Mouse (Mus musculus): ENCODE results near the gene Tmem131. TPM values are rescaled to one million over a fixed set of nuclear protein-coding genes. Genes with fewer than 3 reads are reported as not detected.
A peak's percentile ranks its signal among the peaks of the same experiment; 100 is the strongest.

Tmem131 gene
- polyA plus RNA-seq, 1 experiment, result 20.5 TPM

DNA sequence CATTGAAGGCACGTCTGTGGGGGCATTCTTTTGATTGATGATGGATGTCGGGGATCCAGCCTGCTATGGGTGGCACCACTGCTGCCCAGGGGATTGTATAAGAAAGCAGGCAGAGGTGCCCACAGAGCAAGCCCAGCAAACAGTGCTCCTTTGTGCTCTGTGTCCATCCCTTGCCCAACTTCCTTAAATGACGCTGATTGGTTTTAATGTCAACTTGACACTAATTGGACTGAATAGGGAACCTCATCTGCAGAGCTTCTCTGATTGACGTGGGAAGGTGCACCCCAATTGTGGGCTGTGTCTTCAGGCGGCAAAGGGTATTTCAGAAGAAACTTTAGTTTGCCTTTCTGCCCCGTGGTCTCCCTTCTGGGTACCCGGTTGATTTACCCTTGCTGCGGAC, 154.1 kb downstream of the Tmem131 start:
- 73% methylated on average over 8 of the region's 8 CpGs for WGBS
- Histone ChIP-seq H3K4me1 (ENCODE audit: control insufficient read depth, insufficient read depth, low read length) (peaks cover 2% of the 10 kb centered on the region; the same call in 1 of the 2 replicates), H3K4me3 (replicated peaks; ENCODE audit: extremely low read depth, low read depth, low read length) (no peak overlapping the region)
- no peak for DNase-seq
- TF ChIP-seq CTCF (IDR thresholded peaks at IDR 0.05; ENCODE audit: insufficient read depth, low read length), result no peak
- TF ChIP-seq POLR2A (IDR thresholded peaks at IDR 0.05; ENCODE audit: borderline replicate concordance, extremely low read depth, low read depth, low read length), result no peak

DNA sequence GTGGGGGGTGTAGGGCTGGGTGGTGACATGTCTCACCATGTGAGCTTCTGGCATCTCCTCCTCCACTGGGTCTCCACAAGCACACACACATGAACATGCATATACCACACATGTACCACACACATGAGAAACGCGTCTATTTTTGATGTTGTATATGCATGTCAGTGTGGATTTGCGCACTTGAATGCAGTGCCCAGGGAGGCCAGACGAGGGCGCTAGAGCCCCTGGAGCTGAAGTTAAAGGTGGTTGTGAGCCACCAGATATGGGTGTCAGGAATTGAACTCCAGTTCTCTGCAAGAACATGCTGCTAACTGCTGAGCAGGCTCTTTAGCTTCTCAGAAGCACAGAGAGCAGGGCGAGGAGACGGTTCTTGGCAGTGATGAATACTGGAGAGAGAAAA, 157.1 kb downstream of the Tmem131 start:
- H3K4me3 ChIP-seq (replicated peaks; ENCODE audit: extremely low read depth, low read depth, low read length), result no peak overlapping the region
- TF ChIP-seq CTCF (IDR thresholded peaks at IDR 0.05; ENCODE audit: insufficient read depth, low read length) (peak; percentile 13; the same call in 1 of the 2 replicates), POLR2A (IDR thresholded peaks at IDR 0.05; ENCODE audit: borderline replicate concordance, extremely low read depth, low read depth, low read length) (no peak)
- 94% methylated on average over 7 of the region's 7 CpGs for WGBS
- DNase-seq, result no peak
- peaks cover 2% of the 10 kb centered on the region; the same call in 1 of the 2 replicates for H3K4me1 ChIP-seq (ENCODE audit: control insufficient read depth, insufficient read depth, low read length)

DNA sequence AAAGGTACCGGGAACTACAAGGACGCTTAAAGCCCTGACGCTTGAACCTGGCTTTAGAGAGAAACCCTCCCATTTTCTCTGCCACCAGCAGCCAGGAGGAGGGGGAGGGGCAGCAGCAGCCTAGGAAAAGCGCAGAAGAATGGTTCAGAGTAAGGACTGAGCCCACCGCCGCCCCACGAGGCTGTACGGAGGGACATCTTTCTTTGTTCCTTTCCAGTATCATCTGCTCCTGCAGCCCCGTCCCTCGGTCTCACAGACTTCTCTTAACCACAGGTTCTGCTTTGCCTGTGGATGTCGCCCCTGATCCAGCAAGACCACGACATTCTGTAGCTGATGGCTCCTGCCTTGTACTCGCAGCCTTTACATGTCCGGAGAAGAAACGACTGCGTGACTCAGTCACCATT, 158.2 kb downstream of the Tmem131 start:
- no peak for DNase-seq
- Histone ChIP-seq H3K4me3 (replicated peaks; ENCODE audit: extremely low read depth, low read depth, low read length) (peak overlapping the region; percentile 19), H3K4me1 (ENCODE audit: control insufficient read depth, insufficient read depth, low read length) (peaks cover 2% of the 10 kb centered on the region; the same call in 1 of the 2 replicates)
- WGBS, result 4% methylated on average over 16 of the region's 16 CpGs
- TF ChIP-seq POLR2A (IDR thresholded peaks at IDR 0.05; ENCODE audit: borderline replicate concordance, extremely low read depth, low read depth, low read length) (no peak), CTCF (IDR thresholded peaks at IDR 0.05; ENCODE audit: insufficient read depth, low read length) (no peak)

DNA sequence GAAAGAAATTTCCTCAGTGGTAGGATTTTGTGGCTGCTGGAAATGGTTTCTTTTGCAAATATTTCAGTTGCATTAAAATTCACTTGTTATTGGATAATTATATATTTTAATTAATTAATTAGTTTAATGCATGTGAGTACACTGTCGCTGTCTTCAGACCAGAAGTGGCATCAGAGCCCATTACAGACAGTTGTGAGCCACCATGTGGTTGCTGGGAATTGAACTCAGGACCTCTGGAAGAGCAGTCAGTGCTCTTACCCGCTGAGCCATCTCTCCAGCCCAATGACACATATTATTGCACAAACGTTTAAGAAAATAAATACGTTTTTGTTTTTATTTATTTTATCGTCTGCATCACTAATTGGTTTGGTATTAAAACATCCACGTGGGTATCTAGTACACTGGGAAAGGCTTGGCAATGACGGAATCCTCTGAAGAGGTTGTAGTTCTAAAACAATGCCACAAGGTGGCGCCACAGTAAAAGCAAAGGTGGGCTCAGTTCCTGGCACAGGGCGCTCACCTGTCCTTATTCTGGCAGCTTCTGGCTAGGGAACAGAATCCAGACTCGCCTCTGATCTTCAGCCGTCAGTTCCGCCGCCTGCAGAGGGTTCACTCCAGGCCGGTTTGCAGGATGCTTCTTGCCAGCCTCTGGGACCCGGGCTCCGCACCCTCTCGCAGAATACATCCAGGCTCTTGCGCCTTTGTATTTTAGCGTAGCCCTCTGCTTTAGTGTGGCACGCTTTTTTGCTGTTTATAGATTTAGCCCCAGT, 158.9 kb downstream of the Tmem131 start:
- peak; percentile 72 for DNase-seq
- TF ChIP-seq CTCF (IDR thresholded peaks at IDR 0.05; ENCODE audit: insufficient read depth, low read length) (peak; percentile 74), POLR2A (IDR thresholded peaks at IDR 0.05; ENCODE audit: borderline replicate concordance, extremely low read depth, low read depth, low read length) (no peak)
- H3K4me1 ChIP-seq (ENCODE audit: control insufficient read depth, insufficient read depth, low read length), result peaks cover 2% of the 10 kb centered on the region; the same call in 1 of the 2 replicates
- H3K4me3 ChIP-seq (replicated peaks; ENCODE audit: extremely low read depth, low read depth, low read length), result peak overlapping the region; percentile 19
- WGBS, result 4% methylated on average over 20 of the region's 20 CpGs

DNA sequence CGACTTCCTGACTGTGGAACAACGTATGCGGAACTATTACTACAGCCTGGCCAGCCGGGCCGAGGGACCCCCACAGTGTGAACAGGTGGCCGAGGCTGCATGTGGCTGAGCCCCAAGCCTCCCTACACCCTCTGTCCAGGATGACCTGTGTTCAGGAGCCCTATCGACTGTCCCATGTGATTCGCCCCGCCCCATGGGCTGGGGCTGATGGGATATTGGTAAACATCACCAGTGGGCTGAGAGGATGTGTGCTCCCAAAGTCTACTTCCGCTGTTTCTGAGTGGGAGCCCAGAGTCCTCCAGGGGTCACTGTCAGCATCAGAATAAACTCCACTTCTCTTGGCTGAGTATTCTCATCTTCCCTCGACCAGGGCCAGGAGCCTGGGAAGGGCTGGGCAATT, 161.0 kb downstream of the Tmem131 start:
- TF ChIP-seq POLR2A (IDR thresholded peaks at IDR 0.05; ENCODE audit: borderline replicate concordance, extremely low read depth, low read depth, low read length), result no peak
- TF ChIP-seq CTCF (IDR thresholded peaks at IDR 0.05; ENCODE audit: insufficient read depth, low read length), result no peak
- Histone ChIP-seq H3K4me3 (replicated peaks; ENCODE audit: extremely low read depth, low read depth, low read length) (no peak overlapping the region), H3K4me1 (ENCODE audit: control insufficient read depth, insufficient read depth, low read length) (peaks cover 2% of the 10 kb centered on the region; the same call in 1 of the 2 replicates)
- DNase-seq, result no peak
- WGBS, result 70% methylated on average over 11 of the region's 11 CpGs

DNA sequence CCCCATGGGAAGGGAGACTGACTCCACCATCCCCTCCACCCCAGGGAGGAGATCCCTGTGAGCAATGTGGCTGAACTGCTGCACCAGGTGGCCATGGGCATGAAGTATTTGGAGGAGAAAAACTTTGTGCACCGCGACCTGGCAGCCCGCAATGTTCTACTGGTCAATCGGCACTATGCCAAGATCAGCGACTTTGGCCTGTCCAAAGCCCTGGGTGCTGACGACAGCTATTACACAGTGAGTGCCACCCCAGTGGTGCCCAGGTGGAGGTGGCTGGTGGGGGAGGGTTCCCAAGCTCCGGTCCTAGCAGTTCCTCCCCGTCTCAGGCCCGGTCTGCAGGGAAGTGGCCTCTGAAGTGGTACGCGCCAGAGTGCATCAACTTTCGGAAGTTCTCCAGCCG, 162.7 kb downstream of the Tmem131 start:
- Histone ChIP-seq H3K4me3 (replicated peaks; ENCODE audit: extremely low read depth, low read depth, low read length) (no peak overlapping the region), H3K4me1 (ENCODE audit: control insufficient read depth, insufficient read depth, low read length) (peaks cover 2% of the 10 kb centered on the region; the same call in 1 of the 2 replicates)
- WGBS, result 80% methylated on average over 13 of the region's 13 CpGs
- DNase-seq, result no peak
- no peak for TF ChIP-seq CTCF (IDR thresholded peaks at IDR 0.05; ENCODE audit: insufficient read depth, low read length)
- TF ChIP-seq POLR2A (IDR thresholded peaks at IDR 0.05; ENCODE audit: borderline replicate concordance, extremely low read depth, low read depth, low read length), result no peak

DNA sequence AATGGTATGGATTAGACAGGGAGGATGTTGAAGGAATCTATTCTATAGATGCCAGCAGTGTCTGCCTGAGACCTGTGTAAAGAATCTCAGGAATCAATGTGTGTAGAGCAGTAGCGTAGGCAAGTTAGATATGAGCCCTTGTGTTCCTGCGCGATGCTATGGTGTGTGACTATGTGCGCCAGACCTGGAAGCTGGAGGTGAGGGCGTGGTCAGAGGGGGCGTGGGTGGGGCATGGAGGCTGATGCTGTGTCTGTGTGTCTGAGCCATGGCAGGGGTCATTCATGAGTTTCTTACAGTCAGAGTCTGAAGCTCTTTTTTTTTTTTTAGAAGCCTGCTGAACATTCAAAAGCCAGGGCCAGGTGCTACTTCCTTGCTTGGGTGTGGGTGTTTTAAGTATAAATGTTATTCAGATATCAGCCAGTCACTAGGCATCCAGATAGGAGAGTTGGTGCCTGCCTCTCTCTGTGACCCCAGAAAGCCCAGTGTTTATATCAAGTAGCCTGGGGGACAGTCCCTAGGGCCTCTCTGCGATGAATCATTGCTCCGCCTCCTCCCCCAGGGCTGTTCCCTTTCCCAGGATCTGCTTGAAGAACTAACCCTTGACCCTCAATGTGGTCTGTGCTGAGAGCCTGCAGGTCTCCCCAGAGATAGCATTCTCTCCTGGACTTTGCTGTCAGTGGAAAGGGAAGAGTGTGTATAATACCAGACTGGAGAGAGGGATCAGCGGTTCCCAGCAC, 171.1 kb downstream of the Tmem131 start:
- WGBS, result 87% methylated on average over 9 of the region's 9 CpGs
- no peak for DNase-seq
- Histone ChIP-seq H3K4me1 (ENCODE audit: control insufficient read depth, insufficient read depth, low read length) (0 out of 2 replicates have a peak, but pooled peaks cover 2% of the 10 kb centered on the region), H3K4me3 (replicated peaks; ENCODE audit: extremely low read depth, low read depth, low read length) (no peak overlapping the region)
- TF ChIP-seq CTCF (IDR thresholded peaks at IDR 0.05; ENCODE audit: insufficient read depth, low read length) (no peak), POLR2A (IDR thresholded peaks at IDR 0.05; ENCODE audit: borderline replicate concordance, extremely low read depth, low read depth, low read length) (no peak)

DNA sequence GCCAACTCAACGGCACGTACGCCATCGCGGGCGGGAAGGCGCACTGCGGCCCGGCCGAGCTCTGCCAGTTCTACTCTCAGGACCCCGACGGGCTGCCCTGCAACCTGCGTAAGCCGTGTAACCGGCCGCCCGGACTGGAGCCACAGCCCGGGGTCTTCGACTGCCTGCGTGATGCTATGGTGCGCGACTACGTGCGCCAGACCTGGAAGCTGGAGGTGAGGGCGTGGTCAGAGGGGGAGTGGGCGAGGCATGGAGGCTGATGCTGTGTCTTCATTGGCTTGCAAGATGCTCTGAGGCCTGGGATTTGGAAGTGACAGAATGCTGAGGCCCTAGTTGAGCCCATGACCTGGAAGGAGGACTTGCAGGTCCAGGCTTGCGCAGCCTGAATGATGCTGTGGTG, 172.5 kb downstream of the Tmem131 start:
- no peak for TF ChIP-seq POLR2A (IDR thresholded peaks at IDR 0.05; ENCODE audit: borderline replicate concordance, extremely low read depth, low read depth, low read length)
- TF ChIP-seq CTCF (IDR thresholded peaks at IDR 0.05; ENCODE audit: insufficient read depth, low read length), result no peak
- 51% methylated on average over 27 of the region's 27 CpGs for WGBS
- no peak for DNase-seq
- no peak overlapping the region for H3K4me3 ChIP-seq (replicated peaks; ENCODE audit: extremely low read depth, low read depth, low read length)
- 0 out of 2 replicates have a peak, but pooled peaks cover 2% of the 10 kb centered on the region for H3K4me1 ChIP-seq (ENCODE audit: control insufficient read depth, insufficient read depth, low read length)

DNA sequence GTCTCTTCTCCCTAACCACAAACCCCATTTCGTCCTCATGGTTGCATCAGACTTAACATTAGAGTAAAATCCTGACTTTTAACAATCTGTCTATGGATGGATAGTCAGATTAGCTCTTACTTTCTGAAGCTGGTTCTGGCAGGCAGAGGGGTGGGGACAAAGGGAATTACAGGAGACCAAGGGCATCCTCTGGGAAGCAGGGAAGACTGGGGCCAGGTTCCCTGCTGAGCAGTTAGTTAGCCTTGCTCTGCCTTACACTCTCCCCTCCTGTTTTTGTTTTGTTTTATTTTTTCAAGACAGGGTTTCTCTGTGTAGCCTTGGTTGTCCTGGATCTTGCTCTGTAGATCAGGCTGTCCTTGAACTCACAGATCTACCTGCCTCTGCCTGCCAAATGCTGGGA, 173.5 kb downstream of the Tmem131 start:
- Histone ChIP-seq H3K4me1 (ENCODE audit: control insufficient read depth, insufficient read depth, low read length) (0 out of 2 replicates have a peak, but pooled peaks cover 2% of the 10 kb centered on the region), H3K4me3 (replicated peaks; ENCODE audit: extremely low read depth, low read depth, low read length) (no peak overlapping the region)
- 86% methylated on average over 1 of the region's 1 CpGs for WGBS
- no peak for TF ChIP-seq CTCF (IDR thresholded peaks at IDR 0.05; ENCODE audit: insufficient read depth, low read length)
- DNase-seq, result no peak
